Mouse (Mus musculus) urinary bladder, postnatal 25 days (tissue): ENCODE data around the gene Trnp1.
A peak's percentile ranks its signal among the peaks of the same experiment; 100 is the strongest.

ENCODE experiments used
- DNase-seq: peaks from one replicate; pipeline ENCODE4 v3.0.0; 2022; ENCODE audit warnings: low spot score

Trnp1 gene

GRCm38 (mm10) chr4:133460006-133460405, 38.3 kb downstream of the Trnp1 start:
- DNase-seq: no peak

GRCm38 (mm10) chr4:133458044-133458443, 40.3 kb downstream of the Trnp1 start:
- DNase-seq: no peak

- no peak for DNase-seq
These were observed 45.9 kb downstream of the Trnp1 start for GRCm38 (mm10) chr4:133452433-133452832.

- peak; percentile 89 for DNase-seq
These were observed 46.8 kb downstream of the Trnp1 start for GRCm38 (mm10) chr4:133451536-133451935.

- peak; percentile 67 for DNase-seq
These were observed 48.6 kb downstream of the Trnp1 start for GRCm38 (mm10) chr4:133449726-133450125.

GRCm38 (mm10) chr4:133448708-133449388, 49.5 kb downstream of the Trnp1 start:
- no peak for DNase-seq

GRCm38 (mm10) chr4:133447967-133448366, 50.4 kb downstream of the Trnp1 start:
- DNase-seq: no peak

GRCm38 (mm10) chr4:133447366-133447765, 51.0 kb downstream of the Trnp1 start:
- DNase-seq: no peak

DNA sequence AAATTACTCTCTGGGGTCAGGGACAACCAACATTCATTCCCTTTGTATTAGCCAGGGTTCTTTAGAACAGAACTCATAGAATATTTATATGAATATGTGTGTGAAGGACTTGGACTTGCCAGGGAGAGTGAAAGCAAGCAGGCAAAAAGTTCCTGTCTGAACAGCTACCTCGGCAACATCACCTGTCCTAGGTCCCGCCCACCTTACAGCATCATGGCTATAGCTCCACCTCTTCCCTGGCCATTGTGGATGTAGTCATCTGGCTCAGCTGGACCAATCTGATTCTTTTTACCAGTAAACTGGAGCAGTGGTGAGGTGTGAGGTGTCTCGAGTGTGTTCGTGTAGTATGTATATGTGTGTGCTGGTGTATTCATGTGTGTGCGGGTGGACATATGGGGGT, 52.6 kb downstream of the Trnp1 start:
- no peak for DNase-seq

DNA sequence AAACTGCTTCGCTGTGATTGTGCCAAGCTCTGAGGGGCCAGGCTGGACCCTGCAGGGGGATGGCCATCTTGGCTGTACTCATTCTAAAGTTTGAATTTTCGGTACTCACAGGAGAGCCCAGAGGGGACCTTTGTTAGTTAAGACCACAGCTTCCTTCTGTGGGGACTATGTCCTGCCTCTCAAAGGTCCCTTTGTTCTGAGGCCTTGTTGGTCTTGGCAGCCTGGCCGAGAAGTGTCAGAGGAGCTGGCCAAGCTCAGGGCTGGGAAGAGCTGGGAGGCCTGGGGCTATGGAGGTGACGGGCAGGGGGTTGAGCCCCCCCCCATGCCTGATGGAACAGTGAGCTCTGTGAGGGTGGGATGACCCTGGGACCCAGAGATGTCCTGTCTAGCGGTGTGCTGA, 55.3 kb downstream of the Trnp1 start:
- DNase-seq: no peak

GRCm38 (mm10) chr4:133442194-133442593, 56.2 kb downstream of the Trnp1 start:
- DNase-seq: no peak
